Mouse (Mus musculus): ENCODE results near the gene Hist1h4k.
"Not testable (repeated sequence)": the region's sequence is repeated elsewhere in the genome, so short reads cannot be mapped to it uniquely, and the experiment has no call there.

Hist1h4k gene

DNA sequence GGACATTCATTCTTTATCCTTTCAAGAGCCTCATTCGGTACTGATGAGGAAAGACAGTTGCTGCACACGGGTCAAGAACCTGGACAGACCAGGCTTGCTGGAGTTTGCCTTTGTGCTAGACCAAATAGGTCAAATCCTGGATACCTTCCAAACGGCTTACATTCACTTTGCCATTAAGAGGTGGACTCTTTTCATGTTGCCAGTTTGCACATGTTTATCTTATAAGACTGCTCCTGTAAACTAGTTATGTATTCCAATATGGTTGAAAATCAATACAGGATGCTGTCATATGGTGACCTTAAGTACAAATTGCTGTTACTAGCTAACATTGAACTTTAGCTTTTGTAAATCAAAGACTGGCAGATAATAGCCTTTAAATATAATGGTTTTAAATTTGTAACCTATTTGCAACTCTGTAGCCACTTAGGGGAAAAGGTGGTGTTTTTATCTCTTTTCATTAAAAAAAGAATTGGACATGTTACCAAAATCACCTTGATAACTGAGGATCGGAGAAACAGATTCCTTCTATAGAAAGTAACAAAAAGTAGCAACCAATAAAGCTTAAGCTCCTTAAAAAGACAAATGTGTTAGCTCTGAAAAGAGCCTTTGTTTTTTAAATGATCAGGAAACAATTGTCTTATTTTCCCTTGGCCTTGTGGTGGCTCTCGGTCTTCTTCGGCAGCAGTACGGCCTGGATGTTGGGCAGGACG is 36.0 kb upstream of the Hist1h4k start:
- Histone ChIP-seq H3K4me3 (replicated peaks; ENCODE audit: low read length) (peak overlapping the region; percentile 69), H3K27me3 (ENCODE audit: insufficient read depth, low read length) (no peaks in the 10 kb centered on the region), H3K4me1 (replicated peaks; ENCODE audit: low read depth, low read length) (peaks cover 70% of the 10 kb centered on the region), H3K36me3 (ENCODE audit: insufficient read depth, low read length) (no peaks in the 10 kb centered on the region), H3K9me3 (ENCODE audit: low read length) (no peaks in the 10 kb centered on the region)
- TF ChIP-seq POU5F1 (IDR thresholded peaks at IDR 0.05; ENCODE audit: borderline replicate concordance, low read length) (no peak), NANOG (IDR thresholded peaks at IDR 0.05; ENCODE audit: borderline replicate concordance, low read length) (peak; percentile 26; the same call in 1 of the 2 replicates)

- Histone ChIP-seq H3K9me3 (ENCODE audit: low read length) (no peaks in the 10 kb centered on the region), H3K4me1 (replicated peaks; ENCODE audit: low read depth, low read length) (peaks cover 61% of the 10 kb centered on the region), H3K27me3 (ENCODE audit: insufficient read depth, low read length) (no peaks in the 10 kb centered on the region), H3K36me3 (ENCODE audit: insufficient read depth, low read length) (no peaks in the 10 kb centered on the region), H3K4me3 (replicated peaks; ENCODE audit: low read length) (peak overlapping the region; percentile 73)
- no peak for TF ChIP-seq POU5F1 (IDR thresholded peaks at IDR 0.05; ENCODE audit: borderline replicate concordance, low read length)
- TF ChIP-seq CTCF (conservative IDR thresholded peaks at IDR 0.05; ENCODE audit: low read length) = no peak
- TF ChIP-seq NANOG (IDR thresholded peaks at IDR 0.05; ENCODE audit: borderline replicate concordance, low read length) = no peak
Observed at GRCm38 (mm10) chr13:21784311-21784710, 34.0 kb upstream of the Hist1h4k start.

GRCm38 (mm10) chr13:21783734-21784161 is 33.4 kb upstream of the Hist1h4k start:
- Histone ChIP-seq H3K4me3 (replicated peaks; ENCODE audit: low read length) (peak overlapping the region; percentile 73), H3K27me3 (ENCODE audit: insufficient read depth, low read length) (no peaks in the 10 kb centered on the region), H3K4me1 (replicated peaks; ENCODE audit: low read depth, low read length) (peaks cover 58% of the 10 kb centered on the region), H3K36me3 (ENCODE audit: insufficient read depth, low read length) (no peaks in the 10 kb centered on the region), H3K9me3 (ENCODE audit: low read length) (no peaks in the 10 kb centered on the region)
- no peak for TF ChIP-seq POU5F1 (IDR thresholded peaks at IDR 0.05; ENCODE audit: borderline replicate concordance, low read length)
- TF ChIP-seq NANOG (IDR thresholded peaks at IDR 0.05; ENCODE audit: borderline replicate concordance, low read length) = peak; percentile 42; the same call in 1 of the 2 replicates

DNA sequence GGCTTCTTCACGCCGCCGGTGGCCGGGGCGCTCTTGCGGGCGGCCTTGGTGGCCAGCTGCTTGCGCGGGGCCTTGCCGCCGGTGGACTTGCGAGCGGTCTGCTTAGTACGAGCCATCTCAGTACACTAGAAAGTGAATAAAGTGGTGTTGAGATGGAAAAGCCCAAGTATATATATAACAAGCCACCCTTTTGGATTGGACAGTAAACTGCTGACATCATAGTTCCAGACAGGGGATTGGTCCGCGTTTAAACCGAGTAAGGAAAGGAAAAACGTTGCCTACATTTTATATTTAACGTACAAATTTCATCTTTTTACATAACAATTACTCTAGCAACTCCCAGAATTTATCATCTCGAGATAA is 32.9 kb upstream of the Hist1h4k start, which contains the start of gene Hist1h3i:
Hist1h3i (minus strand) TSS at position 116 of the 363 bp plus-strand sequence.
- Histone ChIP-seq H3K27me3 (ENCODE audit: insufficient read depth, low read length) (no peaks in the 10 kb centered on the region), H3K4me3 (replicated peaks; ENCODE audit: low read length) (peak within 1 kb of the TSS; percentile 73), H3K9me3 (ENCODE audit: low read length) (no peaks in the 10 kb centered on the region), H3K36me3 (ENCODE audit: insufficient read depth, low read length) (no peaks in the 10 kb centered on the region), H3K4me1 (replicated peaks; ENCODE audit: low read depth, low read length) (peaks cover 58% of the 10 kb centered on the region)
- TF ChIP-seq POU5F1 (IDR thresholded peaks at IDR 0.05; ENCODE audit: borderline replicate concordance, low read length) (no peak), NANOG (IDR thresholded peaks at IDR 0.05; ENCODE audit: borderline replicate concordance, low read length) (no peak), CTCF (conservative IDR thresholded peaks at IDR 0.05; ENCODE audit: low read length) (no peak)

DNA sequence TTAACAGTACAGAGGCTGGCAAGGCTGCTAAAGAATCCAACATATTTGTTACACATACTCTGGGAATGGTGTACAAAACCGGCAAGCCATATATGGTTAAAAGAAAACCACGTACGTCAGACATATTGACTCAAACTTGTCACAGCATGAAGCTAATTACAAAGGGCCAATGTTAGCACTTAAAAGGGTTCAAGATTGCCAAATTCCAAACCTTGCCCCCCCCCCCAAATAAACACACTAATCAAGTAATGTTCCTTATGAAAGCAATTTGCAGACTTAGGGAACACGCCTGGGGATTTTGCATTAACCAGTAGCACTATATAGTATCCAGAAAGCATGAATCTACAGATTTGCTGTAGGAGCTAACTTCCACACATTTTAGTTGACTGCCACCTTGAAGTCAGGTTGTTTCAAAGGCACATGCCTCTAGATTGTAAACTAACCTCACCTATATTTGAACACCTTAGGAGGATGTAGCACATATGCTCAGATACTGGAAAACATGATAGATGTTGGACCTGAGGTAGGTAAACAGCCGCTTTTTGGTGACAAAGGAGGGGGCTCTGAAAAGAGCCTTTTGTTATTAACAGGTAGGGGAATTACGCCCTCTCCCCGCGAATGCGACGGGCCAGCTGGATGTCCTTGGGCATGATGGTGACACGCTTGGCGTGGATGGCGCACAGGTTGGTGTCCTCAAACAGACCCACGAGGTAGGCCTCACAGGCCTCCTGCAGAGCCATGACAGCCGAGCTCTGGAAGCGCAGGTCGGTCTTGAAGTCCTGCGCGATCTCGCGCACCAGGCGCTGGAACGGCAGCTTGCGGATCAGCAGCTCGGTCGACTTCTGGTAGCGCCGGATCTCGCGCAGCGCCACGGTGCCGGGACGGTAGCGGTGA is 32.3 kb upstream of the Hist1h4k start:
- Histone ChIP-seq H3K4me3 (replicated peaks; ENCODE audit: low read length) (peak overlapping the region; percentile 73), H3K4me1 (replicated peaks; ENCODE audit: low read depth, low read length) (peaks cover 58% of the 10 kb centered on the region)
- H3K27me3 ChIP-seq (ENCODE audit: insufficient read depth, low read length); H3K36me3 ChIP-seq (ENCODE audit: insufficient read depth, low read length); H3K9me3 ChIP-seq (ENCODE audit: low read length): not testable (repeated sequence)

- no peaks in the 10 kb centered on the region for H3K27me3 ChIP-seq (ENCODE audit: insufficient read depth, low read length)
- H3K36me3 ChIP-seq (ENCODE audit: insufficient read depth, low read length) = no peaks in the 10 kb centered on the region
- H3K4me1 ChIP-seq (replicated peaks; ENCODE audit: low read depth, low read length) = peaks cover 62% of the 10 kb centered on the region
- no peak overlapping the region for H3K4me3 ChIP-seq (replicated peaks; ENCODE audit: low read length)
- no peaks in the 10 kb centered on the region for H3K9me3 ChIP-seq (ENCODE audit: low read length)
- TF ChIP-seq CTCF (conservative IDR thresholded peaks at IDR 0.05; ENCODE audit: low read length) (no peak), POU5F1 (IDR thresholded peaks at IDR 0.05; ENCODE audit: borderline replicate concordance, low read length) (no peak), NANOG (IDR thresholded peaks at IDR 0.05; ENCODE audit: borderline replicate concordance, low read length) (no peak)
Observed at GRCm38 (mm10) chr13:21781639-21782038, 31.3 kb upstream of the Hist1h4k start.

GRCm38 (mm10) chr13:21781021-21781555 is 30.8 kb upstream of the Hist1h4k start:
- H3K27me3 ChIP-seq (ENCODE audit: insufficient read depth, low read length) = no peaks in the 10 kb centered on the region
- peaks cover 65% of the 10 kb centered on the region for H3K4me1 ChIP-seq (replicated peaks; ENCODE audit: low read depth, low read length)
- H3K4me3 ChIP-seq (replicated peaks; ENCODE audit: low read length) = peak overlapping the region; percentile 86
- TF ChIP-seq CTCF (conservative IDR thresholded peaks at IDR 0.05; ENCODE audit: low read length) = no peak
- TF ChIP-seq POU5F1 (IDR thresholded peaks at IDR 0.05; ENCODE audit: borderline replicate concordance, low read length) = no peak
- TF ChIP-seq NANOG (IDR thresholded peaks at IDR 0.05; ENCODE audit: borderline replicate concordance, low read length) = no peak
- no peaks in the 10 kb centered on the region for H3K9me3 ChIP-seq (ENCODE audit: low read length)
- H3K36me3 ChIP-seq (ENCODE audit: insufficient read depth, low read length) = no peaks in the 10 kb centered on the region

All from E14TG2a.4 (cell line).